Mouse (Mus musculus) mouse trophoblast stem cell (cell line): ENCODE results near the gene Gm4969.

Experiments used
- in situ Hi-C, 2 experiments: fragments of 300-500 bp; cut with MseI, MboI; formaldehyde crosslinking; loops; 2 replicates in 1 of 2; 3 replicates in 1 of 2; pipeline ENCODE4 v1.15.1; 2025

Gene Gm4969

DNA sequence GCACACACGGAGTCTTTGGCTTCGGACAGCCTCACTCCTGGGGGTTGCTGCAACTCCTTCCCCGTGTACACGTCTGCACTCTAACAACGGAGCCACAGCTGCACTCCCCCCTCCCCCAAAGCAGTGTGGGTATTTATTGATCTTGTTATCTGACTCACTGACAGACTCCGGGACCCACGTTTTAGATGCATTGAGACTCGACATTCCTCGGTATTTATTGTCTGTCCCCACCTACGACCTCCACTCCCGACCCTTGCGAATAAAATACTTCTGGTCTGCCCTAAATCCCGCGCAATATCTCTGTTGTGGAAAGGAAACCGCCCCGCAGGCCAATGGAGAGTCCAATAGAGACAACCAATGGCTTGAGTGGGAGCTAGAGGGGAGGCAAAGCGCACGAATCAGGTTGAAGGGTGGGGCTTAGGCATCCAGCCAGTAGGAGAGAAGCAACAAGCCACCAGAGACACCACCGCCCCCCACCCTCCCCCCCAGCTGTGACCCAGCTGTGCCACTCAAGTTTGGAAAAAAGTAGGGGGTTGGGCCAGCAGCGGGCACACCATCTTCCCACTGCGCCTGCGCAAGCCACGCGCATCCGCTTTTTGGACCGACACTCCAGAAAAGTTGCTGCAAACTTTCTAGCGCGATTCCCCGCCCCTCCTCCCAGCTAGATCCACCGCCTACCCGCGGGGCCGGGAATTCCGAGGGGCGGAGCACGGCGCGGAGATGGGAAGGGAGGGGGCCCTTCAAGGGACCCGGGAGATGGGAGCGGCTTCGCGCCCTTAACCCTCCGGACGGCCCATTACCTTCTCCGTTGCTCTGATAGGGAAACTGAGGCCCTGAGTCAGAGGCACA is 24.4 kb downstream of the Gm4969 start:
- in situ Hi-C loops = no loop called here

DNA sequence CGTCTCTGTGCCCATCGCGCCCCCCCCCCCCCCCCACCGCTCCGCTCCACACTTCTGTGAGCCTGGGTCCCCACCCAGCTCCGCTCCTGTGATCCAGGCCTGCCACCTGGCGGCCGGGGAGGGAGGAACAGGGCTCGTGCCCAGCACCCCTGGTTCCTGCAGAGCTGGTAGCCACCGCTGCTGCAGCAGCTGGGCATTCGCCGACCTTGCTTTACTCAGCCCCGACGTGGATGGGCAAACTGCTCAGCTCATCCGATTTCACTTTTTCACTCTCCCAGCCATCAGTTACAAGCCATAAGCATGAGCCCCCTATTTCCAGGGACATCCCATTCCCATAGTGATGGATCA is 25.0 kb downstream of the Gm4969 start:
- in situ Hi-C loops = no loop called here

DNA sequence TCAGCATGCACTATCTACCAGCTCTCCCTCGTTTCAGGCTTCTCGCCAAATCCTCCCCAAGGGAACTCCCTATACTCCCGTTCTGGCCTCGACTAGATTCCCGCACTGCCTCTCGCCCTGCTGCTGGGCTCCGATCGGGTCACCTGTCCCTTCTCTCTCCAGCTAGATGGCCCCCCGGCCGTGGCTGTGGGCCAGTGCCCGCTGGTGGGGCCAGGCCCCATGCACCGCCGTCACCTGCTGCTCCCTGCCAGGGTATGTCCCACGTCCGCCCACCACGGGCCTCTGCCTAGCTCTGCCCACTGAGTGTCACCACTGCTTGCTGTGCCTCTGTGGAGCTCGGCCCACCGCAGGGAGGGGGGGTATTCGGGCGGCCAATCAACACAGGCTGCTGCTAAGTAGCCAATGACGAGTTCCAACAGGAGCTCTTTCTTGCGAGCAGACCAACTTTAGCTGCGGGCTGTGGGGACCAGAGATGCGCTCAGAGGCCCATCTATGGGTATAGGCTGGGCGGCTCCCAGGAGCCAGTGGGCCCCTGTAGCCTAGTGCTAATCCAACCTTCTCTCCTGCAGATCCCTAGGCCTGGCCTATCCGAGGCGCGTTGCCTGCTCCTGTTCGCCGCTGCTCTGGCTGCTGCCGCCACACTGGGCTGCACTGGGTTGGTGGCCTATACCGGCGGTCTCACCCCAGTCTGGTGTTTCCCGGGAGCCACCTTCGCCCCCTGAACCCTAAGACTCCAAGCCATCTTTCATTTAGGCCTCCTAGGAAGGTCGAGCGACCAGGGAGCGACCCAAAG is 25.6 kb downstream of the Gm4969 start:
- in situ Hi-C loops = no loop called here

- in situ Hi-C loops = no loop called here
These were observed 26.3 kb downstream of the Gm4969 start for GRCm38 (mm10) chr7:19091913-19092312.

DNA sequence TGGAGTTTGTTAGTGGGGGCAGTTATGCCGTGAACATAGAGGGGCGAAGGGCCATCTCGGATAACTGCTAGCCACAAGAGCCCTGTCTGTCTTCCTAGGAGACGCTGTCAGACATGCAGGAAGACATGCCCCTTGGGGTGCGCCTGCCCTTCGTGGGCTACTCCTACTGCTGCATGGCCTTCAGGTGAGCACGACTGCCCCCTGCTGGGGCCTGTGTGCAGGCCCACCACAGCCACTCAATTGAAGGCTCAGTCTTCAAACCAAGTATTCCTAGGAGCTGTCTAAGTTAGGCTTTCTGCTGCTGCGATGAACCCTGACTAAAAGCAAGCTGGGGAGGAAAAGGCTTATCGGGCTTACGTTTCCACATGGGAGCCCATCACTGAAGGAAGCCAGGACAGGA is 29.4 kb downstream of the Gm4969 start:
- in situ Hi-C loops = no loop called here

- in situ Hi-C loops = no loop called here
These were observed 31.4 kb downstream of the Gm4969 start for GRCm38 (mm10) chr7:19086760-19087159.

DNA sequence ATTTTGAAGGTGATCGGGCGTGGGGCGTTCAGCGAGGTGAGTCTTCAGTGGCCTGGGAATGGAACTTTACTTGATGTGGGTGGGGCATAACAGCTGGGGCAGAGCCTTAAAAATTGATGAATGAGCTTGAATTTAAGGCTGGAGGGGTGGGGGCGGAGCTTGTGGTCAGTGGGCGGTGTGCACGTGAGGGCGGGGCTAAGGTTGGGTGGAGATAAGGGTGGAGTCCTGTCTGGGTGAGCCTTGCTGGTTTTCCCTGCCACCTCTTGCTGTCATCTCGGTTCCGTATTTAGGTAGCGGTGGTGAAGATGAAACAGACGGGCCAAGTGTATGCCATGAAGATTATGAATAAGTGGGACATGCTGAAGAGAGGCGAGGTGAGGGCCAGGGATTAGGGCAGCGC is 32.1 kb downstream of the Gm4969 start:
- in situ Hi-C loops = no loop called here

DNA sequence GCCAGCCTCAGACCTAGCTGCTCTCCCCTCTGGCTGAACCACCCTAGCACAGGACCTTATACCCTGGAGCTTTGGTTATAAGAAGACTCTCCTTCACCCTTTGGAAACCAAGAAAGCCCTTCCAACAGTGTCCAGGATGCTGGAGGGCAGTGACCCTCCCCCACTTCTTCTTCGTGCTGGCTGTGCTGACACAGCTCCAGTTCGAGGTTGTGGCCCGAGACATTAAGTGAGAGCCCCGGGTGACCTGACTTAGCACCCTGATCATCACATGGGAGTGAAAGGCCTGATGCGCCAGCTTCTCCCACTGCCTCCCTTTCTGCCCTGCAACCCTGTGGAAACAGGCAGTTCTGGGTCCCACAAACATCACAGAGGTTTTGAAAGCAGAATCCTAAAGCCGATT is 32.7 kb downstream of the Gm4969 start:
- in situ Hi-C loops = no loop called here

DNA sequence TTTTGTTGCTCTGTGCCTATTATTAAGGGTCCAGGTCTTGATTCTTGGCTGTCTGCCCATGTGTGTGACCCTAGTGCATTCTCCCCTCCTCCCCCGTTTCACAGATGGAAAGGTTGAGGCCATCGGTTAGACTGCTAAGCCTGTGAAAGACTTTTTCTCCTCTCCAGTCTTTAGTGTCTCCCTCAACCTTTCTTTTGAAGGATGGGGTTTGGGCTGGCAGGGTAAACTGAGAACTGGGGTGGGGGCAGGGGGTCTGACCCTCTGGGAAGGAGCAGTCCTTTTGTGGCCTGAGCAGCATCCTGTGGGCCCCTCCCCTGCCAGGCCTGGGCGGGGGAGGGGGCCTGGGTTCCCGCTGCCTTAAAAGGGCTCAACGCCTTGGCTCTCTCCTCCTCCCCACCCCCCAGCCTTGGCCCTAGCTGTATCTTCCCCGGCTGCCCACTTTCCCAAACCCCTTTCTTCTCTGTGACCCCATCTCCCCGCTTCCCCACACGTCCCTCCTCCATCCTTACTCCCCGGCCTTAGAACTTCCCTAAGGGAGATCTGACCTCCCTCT is 33.2 kb downstream of the Gm4969 start:
- in situ Hi-C loops = no loop called here

GRCm38 (mm10) chr7:19084277-19084771 is 33.8 kb downstream of the Gm4969 start:
- in situ Hi-C loops = no loop called here

DNA sequence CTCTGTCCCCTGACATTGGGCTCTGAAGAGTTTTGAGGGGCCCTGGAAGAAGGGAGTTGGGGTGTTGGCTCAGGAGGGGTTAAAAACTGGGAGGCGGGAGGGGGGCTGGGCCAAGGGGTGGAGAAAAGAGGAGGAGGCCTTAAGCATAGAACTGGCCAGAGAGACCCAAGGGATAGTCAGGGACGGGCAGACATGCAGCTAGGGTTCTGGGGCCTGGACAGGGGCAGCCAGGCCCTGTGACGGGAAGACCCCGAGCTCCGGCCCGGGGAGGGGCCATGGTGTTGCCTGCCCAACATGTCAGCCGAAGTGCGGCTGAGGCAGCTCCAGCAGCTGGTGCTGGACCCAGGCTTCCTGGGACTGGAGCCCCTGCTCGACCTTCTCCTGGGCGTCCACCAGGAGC is 34.5 kb downstream of the Gm4969 start, which contains the start of gene Dmpk:
Gene Dmpk (plus strand): TSS at position 149 of the 400 bp plus-strand sequence.
- in situ Hi-C loops = no loop called here

- in situ Hi-C loops = no loop called here
These were observed 35.1 kb downstream of the Gm4969 start for GRCm38 (mm10) chr7:19083096-19083495.

DNA sequence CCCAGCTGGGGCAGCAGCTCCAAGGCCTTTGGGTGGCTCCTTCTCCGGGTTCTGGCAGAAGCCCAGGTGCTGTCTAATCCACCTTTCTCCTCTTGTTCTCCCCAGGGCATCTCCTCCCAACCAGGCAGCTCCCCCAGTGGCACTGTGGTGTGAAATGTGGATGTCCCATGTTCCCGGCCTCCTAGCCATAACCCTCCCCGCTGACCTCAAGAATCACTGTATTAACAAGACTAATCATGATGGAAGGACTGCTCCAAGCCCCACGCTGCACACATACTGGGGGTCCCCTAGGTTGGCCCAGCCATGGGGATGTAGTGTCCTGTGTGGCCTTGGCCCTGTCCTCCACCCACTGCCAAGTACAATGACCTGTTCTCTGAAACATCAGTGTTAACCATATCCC is 36.0 kb downstream of the Gm4969 start:
- in situ Hi-C loops = no loop called here

GRCm38 (mm10) chr7:19080451-19080950 is 37.7 kb downstream of the Gm4969 start:
- in situ Hi-C loops = no loop called here

- in situ Hi-C loops = no loop called here
These were observed 39.4 kb downstream of the Gm4969 start for GRCm38 (mm10) chr7:19078732-19079131.

GRCm38 (mm10) chr7:19077761-19078160 is 40.4 kb downstream of the Gm4969 start:
- in situ Hi-C loops = no loop called here

DNA sequence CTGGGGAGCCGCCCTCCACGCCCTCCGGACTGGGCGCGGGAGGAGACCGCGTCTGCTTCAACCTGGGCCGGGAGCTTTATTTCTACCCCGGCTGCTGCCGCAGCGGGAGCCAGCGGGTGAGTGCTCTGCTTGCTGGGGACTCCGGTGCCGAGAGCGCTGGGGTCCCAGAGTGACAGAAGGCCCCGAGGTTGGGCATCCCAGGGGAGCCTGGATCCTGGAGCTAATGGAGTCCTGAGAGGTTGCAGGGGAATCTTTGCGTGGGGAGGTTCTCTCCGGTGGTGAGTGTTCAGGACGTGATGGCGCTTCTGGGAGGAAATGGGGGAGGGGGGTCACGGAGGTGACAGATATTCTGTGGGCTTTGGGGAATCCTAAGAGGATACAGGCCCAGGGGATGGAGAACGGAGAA is 41.6 kb downstream of the Gm4969 start:
- in situ Hi-C loops = no loop called here

DNA sequence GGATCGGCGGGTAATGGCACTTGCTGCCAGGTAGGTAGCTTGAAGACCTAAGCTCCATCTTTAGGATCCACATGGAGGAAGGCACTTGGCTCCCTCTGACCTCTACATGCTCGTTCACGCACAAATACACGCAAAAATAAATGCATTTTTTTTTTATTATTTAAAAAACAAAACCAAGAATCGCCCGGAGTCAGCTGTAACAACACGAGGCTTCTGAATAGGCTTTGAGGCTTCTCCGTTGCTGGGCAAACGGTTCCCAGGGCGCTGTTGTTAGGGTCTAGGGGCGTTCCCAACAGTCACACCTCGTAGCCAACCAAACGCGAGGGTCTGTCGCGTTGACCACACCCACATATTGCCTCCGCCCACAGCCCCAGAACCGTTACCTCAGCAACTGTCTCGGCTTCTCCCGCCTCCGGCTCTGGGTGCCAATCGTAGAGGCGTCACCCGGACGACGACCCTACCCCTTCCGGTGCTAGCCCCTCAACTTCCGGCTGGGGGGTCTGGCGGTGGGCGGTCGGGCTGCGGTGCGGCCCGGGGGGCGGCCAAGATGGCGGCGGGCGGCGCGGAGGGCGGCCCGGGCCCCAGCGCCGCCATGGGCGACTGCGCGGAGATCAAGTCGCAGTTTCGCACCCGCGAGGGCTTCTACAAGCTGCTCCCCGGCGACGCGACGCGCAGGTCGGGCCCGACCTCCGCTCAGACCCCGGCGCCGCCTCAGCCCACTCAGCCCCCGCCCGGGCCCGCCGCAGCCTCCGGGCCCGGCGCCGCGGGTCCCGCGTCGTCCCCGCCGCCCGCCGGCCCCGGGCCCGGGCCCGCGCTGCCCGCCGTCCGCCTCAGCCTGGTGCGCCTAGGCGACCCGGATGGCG is 42.2 kb downstream of the Gm4969 start, which contains the start of gene Dmwd:
Gene Dmwd (plus strand): TSS at position 505 of the 863 bp plus-strand sequence.
- in situ Hi-C loops = no loop called here

- in situ Hi-C loops = no loop called here
These were observed 42.9 kb downstream of the Gm4969 start for GRCm38 (mm10) chr7:19075231-19075630.

DNA sequence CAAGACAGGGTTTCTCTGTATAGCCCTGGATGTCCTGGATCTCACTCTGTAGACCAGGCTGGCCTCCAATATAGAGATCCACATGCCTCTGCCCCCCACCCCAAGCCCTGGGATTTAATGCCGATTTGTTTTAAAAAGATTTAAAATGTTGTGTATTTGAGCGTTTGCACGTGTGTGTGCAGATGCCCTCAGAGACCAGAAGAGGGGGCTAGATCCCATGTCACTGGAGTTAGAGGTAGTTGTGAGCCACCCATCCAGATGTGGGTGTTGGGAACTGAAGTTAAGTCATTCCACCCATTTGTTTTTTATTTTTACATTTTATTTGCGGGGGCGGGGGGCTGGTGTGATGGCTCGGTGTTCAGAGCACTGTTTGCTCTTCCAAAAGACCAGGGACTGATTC is 43.7 kb downstream of the Gm4969 start:
- in situ Hi-C loops = no loop called here

DNA sequence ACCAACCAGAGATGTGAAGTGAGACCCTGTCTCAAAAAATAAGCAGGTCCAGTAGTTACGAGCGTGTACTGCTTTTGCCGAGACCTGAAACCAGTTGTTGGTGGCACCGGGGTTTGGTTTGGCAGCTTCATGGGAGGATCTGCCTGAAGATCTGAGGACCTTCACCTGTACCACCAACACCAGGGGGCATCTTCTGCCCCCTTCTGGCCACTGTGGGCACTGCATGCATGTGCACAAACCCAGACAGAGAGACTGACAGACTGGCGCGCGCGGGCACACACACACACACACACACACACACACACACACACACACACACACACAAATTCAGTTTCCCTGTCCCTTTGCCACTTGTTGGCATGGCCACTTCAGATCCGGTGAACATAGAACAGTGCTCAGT is 44.7 kb downstream of the Gm4969 start:
- in situ Hi-C loops = no loop called here
